Mouse (Mus musculus) myocyte (in vitro differentiated cells): ENCODE measurements around the gene Zfp58.

Experiments used
- MAX ChIP-seq: IDR thresholded peaks from one replicate; pipeline ENCODE4 v1.6.1; 2011; ENCODE audit warnings: low read depth, mild to moderate bottlenecking, control low read depth
- MYOD1 ChIP-seq, 3 experiments: IDR thresholded peaks; one replicate each; pipeline ENCODE4 v1.6.1; 2011; ENCODE audit warnings: control low read depth in 2 of 3, low read depth in 2 of 3, mild to moderate bottlenecking in 2 of 3, moderate library complexity in 1 of 3; ENCODE audit not compliant: insufficient read length in 2 of 3, control insufficient read depth in 1 of 3
- POLR2A ChIP-seq: IDR thresholded peaks from one replicate; pipeline ENCODE4 v1.6.1; 2011; ENCODE audit warnings: low read depth, mild to moderate bottlenecking, control low read depth, moderate library complexity; ENCODE audit not compliant: insufficient read length
- POLR2AphosphoS2 ChIP-seq: IDR thresholded peaks from one replicate; pipeline ENCODE4 v1.6.1; 2011; ENCODE audit warnings: low read depth, control low read depth; ENCODE audit not compliant: insufficient read length

DNA sequence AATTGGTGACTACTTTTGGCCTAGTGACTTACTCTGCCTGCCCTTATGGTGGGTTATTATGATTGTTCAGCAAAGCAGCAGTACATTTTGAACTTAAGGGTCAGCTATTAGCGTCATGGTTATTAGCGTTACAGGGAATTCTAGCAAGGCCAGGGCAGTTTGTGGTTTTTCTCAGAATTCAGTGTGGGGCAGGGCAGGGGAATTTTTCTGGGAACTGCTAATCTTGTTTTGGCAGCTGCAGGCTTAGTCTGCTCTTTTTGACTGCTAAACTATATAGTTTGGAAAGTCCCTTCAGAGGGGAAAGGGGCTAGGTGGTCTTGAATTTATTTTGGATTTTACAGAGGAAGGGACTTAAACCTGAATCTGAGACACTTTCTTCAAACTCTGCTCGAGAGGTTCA, 31.1 kb downstream of the Zfp58 start:
- TF ChIP-seq MYOD1 (IDR thresholded peaks at IDR 0.05; ENCODE audit: control insufficient read depth in 1 of 3, insufficient read length in 2 of 3, low read depth in 2 of 3) (no peak), POLR2A (no peak), MAX (no peak), POLR2AphosphoS2 (no peak)
